Mouse (Mus musculus) right cerebral cortex, postnatal 4 days (tissue): ENCODE data around the gene Pqbp1.
"Not testable (repeated sequence)": the region's sequence is repeated elsewhere in the genome, so short reads cannot be mapped to it uniquely, and the experiment has no call there.

Source experiments
- DNase-seq: peaks from one replicate; pipeline ENCODE4 v3.0.0-alpha.2; 2022

Gene Pqbp1

DNA sequence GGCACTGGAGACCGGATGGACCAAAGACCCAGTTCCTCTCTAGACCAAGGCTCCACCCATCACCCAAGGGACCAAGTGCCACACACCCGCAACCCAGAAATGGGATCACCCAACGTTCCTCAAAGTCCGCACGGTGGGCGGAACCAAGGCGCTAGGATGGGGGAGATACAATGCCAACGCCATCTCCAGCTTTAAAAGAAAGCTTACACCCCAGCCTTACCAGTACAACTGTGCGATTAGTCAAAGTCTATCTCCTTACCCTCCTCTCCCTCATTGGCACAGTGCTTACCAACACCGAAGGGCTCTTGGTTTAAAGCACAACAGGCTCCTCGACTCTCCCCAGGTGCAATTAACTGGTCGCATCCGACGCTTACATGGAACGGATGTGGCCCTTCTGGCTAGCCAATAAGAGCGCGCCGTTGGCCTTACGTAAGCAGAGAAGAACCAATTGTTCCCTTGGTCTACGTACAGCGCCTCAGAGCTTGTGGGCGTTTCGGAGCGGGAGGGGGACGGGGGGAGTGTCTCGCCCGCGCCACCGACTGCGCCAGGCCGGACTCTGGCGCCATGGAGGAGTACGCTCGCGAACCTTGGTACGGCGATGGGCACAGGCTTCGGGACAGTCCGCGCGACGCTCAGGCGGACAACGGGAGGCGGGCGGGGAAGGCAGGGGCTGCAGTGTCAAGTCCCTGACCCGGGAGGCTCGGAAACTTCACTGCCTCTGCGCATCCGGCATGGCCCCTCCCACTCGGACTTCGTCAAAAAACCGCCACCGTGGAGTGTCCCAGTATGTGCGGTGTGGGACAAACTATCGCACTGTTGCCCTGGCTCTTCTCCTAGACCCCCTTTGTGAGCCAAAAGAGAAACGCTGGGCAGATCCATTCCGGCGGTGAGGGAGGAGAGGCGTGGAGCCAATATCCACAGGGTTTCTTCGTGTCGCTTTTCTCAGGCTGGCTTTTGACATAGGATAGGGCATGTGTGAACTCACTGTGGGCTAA is at the start of gene Pqbp1, which contains the start of gene Timm17b:
TSS of gene Pqbp1 (minus strand) at position 390 of the 995 bp plus-strand sequence.
TSS of gene Timm17b (plus strand) at position 478 of the 995 bp plus-strand sequence.
- peak; percentile 74 for DNase-seq

DNA sequence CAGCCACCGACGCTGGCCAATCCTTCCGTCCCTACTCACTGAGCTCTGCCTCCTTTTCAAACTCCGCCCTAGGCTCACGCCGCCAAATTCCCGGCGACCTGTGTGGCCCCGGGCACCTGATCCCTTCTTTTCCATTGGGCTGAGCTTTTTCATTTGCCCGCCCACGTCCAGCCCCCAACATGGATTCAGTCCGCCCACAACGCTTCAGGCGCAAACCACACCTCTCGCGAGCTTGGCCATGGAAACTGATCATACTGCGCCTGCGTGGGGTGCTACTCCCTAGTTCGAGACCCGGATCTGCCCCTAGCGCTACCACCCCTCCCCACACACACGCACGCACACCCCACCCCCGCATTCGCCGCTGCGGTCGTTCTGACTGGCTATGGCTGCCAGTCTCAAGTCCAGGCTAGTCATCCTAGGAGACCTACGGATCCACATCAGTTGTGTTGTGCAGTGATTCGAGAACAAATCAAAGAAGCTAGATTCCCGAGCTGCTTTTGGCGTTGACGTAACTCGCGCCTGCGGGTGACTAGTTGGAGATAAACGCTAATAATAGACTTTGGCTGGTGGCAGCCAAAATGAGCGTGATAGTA is 48.9 kb upstream of the Pqbp1 start:
- DNase-seq = peak; percentile 84

DNA sequence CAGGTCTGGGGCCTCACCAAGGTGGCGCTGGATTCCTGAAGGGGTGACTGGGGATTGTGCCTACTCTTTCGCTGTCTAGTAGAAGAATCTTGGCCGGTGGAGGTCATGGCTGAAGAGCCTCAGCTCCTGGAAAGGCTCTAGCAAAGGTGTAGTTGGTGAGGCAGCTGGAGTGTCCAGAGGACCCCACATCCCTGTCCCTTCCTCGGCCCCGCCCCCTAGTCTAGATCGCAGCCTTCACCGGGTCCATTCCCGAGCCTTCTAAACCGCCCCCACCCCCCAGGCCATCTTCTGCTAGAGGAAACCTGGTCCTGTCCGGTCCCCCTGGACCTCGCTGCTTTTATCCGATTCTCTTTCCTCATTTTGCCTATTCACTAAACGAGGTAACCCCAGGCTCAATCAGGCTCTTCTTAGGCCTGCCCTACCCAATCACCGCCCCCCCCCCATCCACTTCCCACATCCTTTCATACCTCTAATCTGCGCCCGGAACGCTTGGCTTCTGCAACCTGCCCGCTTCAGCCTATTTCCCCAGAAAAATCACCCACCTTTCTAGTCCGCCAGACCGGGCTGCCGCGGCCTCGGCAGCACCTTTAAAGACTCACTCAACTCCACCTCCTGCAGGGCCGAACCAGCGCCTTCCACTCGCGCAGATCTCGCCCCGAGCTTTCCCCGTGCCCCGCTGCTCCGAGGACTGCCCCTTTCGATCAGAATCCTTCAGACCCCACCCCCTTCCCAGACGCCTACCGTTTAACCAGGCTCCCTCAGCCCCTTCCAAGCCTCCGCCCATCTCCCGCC is 48.2 kb upstream of the Pqbp1 start, which contains the start of gene Hdac6:
TSS of gene Hdac6 (minus strand) at position 782 of the 792 bp plus-strand sequence.
- DNase-seq = no peak

DNA sequence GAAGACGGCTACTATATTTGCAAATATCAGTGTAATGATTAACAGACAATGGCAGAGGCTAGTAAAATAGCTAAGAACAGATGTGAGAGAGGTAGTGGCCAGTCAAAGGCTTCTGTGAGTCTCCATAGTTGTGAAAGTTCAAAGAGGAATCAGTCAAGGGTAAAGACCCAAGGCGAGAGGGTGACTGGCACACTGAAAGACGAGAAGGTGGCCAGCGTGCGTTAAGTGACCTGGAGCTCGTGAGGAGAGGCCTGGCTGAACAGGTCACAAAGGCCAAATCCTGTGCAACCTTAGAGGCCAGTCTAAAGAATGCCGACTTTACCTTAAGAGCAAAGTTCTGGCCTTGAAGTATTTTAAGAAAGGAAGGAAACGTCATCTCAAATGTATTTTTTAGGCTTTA is 46.5 kb upstream of the Pqbp1 start:
- no peak for DNase-seq

DNA sequence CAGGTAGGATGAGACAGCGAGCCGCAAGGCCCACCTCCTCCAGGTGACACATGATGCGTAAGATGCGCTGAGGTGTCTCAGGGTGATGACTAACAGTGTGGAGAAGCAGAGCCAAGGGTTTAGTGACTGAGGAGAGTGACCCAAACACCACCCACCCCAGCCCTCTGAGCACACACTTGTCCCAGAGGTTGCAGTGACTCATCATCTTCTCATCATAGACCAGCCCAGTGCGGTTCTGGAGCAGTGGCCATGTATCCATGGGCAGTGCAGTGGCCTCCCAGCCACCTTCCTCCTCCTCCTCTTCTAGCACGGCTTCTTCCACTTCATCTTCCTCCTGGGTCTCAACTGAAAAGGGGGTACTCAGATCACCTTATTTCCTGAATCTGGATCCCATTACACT is 38.6 kb upstream of the Pqbp1 start:
- no peak for DNase-seq

DNA sequence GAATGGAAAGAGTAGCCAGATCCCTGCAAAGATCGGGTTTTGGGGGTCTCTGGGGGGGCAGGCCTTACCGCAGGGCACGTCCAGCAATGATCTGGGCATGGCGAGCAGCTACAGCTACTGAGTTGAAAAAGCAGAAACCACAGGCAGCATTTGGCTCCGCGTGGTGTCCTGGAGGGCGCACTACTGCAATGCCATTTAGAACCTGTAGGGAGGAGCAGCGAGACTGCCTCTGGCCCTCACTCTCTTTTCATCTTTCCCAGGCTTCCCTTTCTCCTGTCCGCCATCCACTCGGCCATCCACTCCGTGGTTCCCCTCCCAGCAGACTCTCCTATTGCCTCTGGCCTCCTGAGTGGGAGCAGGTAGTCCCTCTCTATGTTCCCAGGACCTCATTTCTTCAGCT is 37.8 kb upstream of the Pqbp1 start:
- no peak for DNase-seq

DNA sequence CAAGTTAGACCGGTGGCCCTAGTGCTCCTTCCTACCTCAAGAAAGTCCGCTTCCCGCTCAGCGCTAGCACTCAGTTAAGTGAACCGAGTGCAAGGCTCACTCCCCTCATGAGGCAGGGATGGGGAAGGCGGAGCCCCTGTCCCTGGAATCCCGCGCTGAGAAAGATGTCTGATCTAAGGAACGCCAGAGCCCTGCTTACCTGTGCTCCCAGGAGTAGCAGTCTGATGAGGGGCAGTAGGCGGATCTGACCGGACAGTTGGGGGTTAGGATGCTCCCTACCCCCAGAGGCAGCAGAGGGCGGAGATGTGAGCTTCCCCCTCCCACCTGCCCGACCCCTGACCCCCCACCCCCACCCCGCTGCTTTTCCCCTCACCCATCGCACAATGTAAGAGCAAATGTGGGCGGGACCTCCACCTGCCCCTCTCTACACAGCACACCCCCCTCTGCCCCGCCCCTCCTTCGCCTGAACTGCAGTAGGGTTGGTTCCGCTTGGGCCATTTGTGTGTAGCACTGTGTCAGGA is 29.3 kb upstream of the Pqbp1 start, which contains the start of gene Eras:
TSS of gene Eras (minus strand) at position 338 of the 521 bp plus-strand sequence.
- DNase-seq = no peak

DNA sequence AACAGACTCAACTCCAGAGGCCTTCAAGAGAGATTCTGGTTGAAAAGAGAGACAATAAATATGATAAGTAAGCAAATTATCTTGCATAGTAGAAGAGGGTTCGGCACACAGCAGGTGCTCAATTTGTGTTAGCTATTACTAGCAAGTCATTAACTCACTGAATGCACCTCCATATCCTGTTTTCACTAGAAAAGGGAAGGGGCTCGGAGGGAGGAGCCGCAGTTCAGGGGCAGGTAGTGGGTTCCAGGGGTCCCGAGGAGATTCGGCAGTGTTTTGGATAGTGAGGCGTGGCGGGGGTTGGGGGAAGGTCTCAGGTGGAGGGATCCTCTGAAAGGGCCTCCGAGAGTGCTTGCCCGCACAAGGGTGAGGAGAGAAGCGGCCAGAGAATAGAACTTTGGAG is 28.0 kb upstream of the Pqbp1 start:
- DNase-seq = no peak

DNA sequence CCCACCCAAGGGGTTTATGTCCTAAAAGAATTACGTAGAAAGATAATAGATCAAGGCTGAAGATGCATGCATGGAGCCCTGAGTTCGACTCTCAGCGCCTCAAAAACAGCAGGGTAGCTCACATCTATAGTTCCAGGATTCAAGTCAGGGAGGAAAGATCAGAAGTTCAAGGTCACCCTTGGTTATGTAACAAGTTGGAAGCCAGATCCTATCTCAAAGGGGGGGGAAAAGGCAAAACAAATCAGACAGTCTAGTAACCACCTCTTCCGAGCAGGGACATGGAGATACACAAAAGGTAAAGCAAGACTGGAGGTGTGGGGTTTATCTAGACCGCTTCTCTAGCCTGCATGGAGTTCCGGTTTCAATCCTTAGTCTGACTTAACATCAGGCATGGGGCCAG is 27.2 kb upstream of the Pqbp1 start:
- DNase-seq = no peak

DNA sequence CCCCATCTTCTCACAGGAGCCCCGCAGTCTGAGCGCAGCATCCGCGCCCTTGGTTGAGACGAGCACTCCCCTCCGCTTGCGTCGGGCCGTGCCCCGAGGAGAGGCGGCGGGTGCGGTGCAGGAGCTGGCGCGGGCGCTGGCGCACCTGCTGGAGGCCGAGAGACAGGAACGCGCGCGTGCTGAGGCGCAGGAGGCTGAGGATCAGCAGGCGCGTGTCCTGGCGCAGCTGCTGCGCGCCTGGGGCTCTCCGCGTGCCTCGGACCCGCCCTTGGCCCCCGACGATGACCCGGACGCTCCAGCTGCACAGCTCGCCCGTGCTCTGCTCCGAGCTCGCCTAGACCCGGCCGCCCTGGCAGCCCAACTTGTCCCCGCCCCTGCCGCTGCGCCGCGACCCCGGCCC is 23.0 kb upstream of the Pqbp1 start:
- DNase-seq = peak; percentile 10

DNA sequence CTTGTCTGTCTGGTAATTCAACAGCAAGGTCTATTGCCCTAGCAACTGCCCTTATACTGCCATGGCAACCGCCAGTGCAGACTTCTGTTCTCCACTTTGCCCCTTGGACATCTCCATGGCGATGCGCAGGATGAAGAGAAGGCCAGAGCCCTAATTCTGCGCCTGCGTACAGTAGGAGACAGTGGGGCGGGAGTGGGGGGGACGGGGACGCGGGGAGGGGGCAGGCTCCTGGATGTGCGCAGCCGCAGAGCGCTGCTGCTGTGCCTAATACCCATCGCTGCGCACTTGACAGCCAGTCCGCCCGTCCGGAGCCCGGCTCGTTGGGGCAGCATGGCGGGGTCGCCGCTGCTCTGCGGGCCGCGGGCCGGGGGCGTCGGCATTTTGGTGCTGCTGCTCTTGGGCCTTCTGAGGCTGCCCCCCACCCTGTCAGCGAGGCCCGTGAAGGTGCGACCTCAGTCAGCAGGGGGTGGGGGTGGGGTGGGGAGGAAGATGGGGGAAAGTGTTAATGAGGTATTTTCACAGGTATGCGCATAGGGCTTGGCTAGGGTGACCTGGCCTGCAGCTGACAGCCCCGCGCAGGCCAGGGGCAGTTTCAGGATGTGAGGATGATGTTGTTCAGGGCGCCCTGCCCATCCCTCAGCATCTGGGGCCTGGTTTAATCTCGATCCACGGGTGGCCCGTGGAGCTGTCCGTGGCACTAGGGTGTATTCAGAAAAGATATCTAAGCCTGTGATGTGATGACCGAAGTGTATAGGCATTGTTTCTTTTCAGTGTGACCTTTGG is 20.7 kb upstream of the Pqbp1 start, which contains the start of gene Pcsk1n:
TSS of gene Pcsk1n (plus strand) at position 222 of the 783 bp plus-strand sequence.
- peak; percentile 67 for DNase-seq

DNA sequence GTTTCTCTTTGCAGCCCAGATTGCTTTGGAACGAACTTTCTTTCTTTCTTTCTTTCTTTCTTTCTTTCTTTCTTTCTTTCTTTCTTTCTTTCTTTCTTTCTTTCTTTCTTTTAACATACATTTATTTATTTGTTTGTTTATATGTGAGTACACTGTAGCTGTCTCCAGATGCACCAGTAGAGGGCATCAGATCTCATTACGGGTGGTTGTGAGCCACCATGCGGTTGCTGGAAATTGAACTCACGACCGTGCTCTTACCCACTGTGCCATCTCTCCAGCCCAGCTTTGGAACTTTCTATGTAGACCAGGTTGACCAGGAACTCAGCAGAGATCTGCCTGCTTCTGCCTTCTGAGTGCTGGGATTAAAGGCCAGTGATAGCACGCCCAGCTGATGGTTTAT is 18.9 kb upstream of the Pqbp1 start:
- DNase-seq = not testable (repeated sequence)

DNA sequence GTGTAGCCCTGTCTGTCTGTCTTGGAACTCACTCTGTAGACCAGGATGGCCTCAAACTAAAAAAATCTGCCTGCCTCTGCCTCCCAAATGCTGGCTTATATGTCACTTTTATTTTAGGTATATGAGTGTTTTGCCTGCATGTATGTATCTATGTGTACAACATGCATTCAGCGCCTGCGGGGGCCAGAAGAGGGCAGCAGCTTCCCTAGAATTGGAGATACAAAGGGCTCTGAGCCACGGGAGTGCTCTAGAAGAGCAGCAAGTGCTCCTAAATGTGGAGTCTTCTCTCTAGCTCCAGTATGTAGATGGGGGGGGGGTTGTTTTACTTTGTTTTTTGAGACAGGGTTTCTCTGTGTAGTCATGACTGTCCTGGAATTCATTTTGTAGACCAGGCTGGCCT is 16.6 kb upstream of the Pqbp1 start:
- DNase-seq = not testable (repeated sequence)

DNA sequence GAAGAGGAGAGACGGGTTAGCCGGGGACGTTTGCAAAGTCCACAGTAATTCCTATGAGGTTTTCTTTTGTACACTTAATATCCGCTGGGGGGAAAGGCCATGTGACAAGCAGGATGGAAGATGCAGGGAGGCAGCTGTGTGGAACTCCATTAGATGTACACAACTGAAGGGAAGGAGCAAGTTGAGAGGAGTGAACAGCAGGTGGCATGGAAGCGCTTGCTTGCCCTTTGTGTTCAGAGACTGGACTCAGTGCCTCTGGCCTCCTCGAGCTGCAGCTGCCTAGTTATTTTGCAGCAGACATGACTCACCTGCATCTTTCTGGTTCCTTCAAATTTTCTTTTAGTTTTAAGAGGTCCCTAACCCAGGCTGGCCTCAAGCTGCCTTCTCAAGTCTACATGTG is 11.4 kb upstream of the Pqbp1 start:
- DNase-seq = no peak

DNA sequence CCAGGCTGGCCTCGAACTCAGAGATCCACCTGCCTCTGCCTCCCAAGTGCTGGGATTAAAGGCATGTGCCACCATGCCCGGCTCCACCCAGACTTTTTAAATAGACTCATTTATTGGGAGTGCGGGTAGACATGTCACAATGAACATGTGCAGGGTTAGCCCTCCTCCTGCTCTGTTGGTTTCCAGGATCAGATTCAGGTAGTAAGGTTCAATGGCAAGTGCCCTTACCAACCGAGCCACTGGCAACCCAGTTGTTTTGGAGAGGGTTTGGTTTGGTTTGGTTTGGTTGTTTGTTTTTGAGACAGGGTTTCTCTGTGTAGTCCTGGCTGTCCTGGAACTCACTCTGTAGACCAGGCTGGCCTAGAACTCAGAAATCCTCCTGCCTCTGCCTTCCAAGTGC is 10.2 kb upstream of the Pqbp1 start, which contains the start of gene Gm10490:
TSS of gene Gm10490 (plus strand) at position 301 of the 400 bp plus-strand sequence.
- DNase-seq = not testable (repeated sequence)

DNA sequence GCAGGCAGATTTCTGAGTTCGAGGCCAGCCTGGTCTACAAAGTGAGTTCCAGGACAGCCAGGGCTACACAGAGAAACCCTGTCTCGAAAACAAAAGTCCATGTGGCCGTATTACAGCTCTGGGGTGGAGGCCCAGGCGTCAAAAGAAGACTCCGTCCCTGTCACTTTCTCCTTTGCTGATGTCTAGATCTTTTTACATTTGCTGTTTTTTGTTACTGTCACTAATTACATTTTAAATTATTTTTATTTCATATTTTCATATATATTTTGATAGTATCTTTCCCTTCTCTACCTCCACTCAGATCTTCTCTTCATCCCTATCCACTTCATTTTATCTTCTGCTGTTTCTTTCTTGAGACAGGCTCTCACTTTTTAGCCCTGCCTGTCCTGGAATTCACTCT is 8.7 kb upstream of the Pqbp1 start, which contains the start of gene Gm10491:
TSS of gene Gm10491 (minus strand) at position 101 of the 400 bp plus-strand sequence.
- DNase-seq = no peak

DNA sequence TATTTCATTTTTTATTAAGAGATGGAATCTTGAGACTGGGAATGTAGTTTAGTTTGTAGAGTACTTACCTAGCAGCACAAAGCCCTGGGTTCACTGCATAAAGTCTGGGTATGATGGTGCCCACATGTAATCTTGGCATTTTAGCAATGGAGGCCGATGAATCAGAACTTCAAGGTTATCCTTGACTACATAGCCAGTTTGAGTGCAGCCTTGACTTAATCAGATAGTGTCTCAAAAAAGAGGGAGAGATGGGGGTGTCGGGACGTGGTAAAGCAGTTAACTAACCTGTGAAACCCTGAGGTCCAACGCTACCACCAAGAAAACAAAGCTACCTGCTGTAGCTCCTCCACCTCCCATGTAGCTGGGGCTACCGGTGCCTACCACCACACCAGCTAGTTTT is 5.4 kb upstream of the Pqbp1 start:
- no peak for DNase-seq

DNA sequence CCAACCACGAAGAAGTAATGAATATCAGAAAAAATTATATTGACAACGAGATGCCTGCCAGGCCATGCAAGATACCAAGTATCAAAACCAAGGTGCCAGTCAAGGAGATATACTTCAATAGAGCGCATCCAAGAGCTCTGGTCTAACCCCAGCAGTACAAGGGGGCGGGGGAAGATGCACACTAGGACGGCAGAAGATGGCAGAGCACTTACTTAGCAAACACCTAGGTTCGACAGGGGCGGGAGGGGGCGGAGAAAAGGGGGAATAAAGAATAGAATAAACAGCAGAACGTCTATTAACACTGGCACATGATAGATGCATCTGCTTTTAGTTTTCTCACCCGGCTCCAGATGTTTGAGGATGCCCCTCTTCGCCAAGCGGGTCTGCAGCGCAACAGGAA is 858 bp downstream of the Pqbp1 start:
- no peak for DNase-seq

DNA sequence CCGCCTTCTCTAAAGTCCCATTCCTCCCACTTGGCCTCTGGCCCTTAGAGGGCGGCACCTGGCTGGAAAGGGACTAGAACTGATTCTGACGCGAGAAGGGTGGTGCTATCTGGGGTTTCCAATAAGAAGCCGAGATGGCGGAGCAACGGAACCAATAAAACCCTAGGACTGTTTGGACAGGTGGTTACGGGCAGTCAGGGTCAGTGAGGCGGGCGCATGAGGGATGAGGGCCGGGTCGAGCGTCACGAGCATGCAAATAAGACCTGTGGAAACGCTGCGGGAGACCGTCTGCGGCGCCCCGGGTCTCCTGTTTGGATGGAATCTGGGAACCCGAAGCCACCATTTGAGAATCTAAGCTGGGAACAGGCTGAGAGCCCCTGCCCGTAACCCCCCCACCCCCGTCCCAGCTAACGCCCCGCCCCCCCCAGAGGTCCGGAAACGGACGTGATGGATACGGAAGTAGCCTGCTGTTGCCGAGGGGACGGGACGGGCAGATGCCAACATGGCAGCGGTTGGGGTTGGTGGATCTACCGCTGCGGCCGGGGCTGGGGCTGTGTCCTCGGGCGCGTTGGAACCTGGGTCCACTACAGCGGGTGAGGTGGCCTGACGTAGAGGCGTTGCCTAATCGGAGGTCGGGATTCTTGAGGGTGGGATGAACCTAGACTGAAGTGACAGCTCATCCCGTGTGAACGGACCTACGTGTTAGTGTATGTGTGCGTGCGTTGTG is 15.1 kb downstream of the Pqbp1 start, which contains the start of gene Slc35a2:
TSS of gene Slc35a2 (plus strand) at position 188 of the 727 bp plus-strand sequence.
- peak; percentile 74 for DNase-seq

DNA sequence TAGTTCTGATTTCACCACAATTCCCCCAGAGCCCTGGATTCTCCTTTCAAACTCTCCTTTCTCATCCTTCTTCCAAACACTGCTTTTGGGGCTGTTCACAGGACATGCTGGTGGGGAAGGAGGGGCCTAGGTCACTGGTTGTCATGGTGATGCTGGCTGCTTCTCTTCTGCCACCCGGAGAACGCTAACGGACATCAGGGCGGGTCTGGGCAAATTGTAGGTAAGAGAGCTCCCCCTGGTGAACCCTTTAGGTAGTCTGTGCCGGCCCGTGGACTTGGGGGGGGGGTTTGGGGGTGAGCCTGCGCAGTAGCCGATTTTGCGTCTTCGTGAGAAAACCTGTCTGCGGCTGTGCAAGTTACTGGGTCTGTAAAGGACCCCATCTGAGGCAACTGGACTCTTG is 19.2 kb downstream of the Pqbp1 start:
- DNase-seq = peak; percentile 44

DNA sequence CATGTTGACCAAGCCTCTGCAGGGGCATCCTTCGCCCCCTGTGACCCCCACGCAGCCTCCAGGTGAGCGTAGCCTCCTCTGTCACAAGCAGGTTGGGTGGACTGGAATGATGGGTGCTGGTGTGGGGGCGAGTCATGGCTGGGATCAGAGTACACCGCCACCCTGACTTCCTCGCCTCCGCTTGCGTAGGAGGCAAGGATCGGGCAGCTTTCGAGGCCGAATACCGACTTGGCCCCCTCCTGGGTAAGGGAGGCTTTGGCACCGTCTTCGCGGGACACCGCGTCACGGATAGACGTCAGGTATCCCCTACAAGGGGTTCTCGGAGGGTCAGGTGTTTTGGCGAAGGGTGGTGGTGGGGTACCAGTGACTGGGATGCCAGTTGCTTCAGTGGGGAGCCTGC is 20.6 kb downstream of the Pqbp1 start:
- peak; percentile 27 for DNase-seq
